Mouse (Mus musculus) hindbrain, embryonic 11.5 days (tissue): ENCODE measurements around the gene Atp6v1a. TPM values are rescaled to one million over a fixed set of nuclear protein-coding genes. Genes with fewer than 3 reads are reported as not detected.
A peak's percentile ranks its signal among the peaks of the same experiment; 100 is the strongest.

Experiments
- ATAC-seq: fragments of 200-750 bp; cut with Nextera tagmentation; 2 replicates; pipeline ENCODE4 v1.8.0; 2017; ENCODE audit warnings: mild to moderate bottlenecking, moderate TSS enrichment, moderate library complexity; ENCODE audit not compliant: low FRiP score
- DNase-seq: peaks from one replicate; pipeline ENCODE4 v3.0.0-alpha.2; 2015; ENCODE audit warnings: low spot score
- H3K27ac ChIP-seq: fragments of 300-500 bp; sonication (generic); 2 replicates; pipeline ENCODE4 v1.5.1; 2014; ENCODE audit warnings: mild to moderate bottlenecking, low read depth, low read length
- H3K27me3 ChIP-seq: fragments of 300-500 bp; sonication (generic); 2 replicates; pipeline ENCODE4 v1.6.1; 2014; ENCODE audit warnings: mild to moderate bottlenecking, low read length, moderate library complexity, mixed read lengths; ENCODE audit not compliant: control insufficient read depth, insufficient read depth
- H3K36me3 ChIP-seq: fragments of 300-500 bp; sonication (generic); 2 replicates; pipeline ENCODE4 v1.6.1; 2014; ENCODE audit warnings: mild to moderate bottlenecking, low read length, moderate library complexity, mixed read lengths; ENCODE audit not compliant: control insufficient read depth, insufficient read depth
- H3K4me1 ChIP-seq: fragments of 300-500 bp; sonication (generic); replicated peaks from 2 replicates; pipeline ENCODE4 v1.6.1; 2014; ENCODE audit warnings: low read length, mixed read lengths; ENCODE audit not compliant: control insufficient read depth, insufficient read depth
- H3K4me2 ChIP-seq: fragments of 300-500 bp; sonication (generic); replicated peaks from 2 replicates; pipeline ENCODE4 v1.6.1; 2014; ENCODE audit warnings: mild to moderate bottlenecking, low read depth, low read length
- H3K4me3 ChIP-seq: fragments of 300-500 bp; sonication (generic); 2 replicates; pipeline ENCODE4 v1.5.1; 2014; ENCODE audit warnings: low read depth, low read length
- H3K9ac ChIP-seq: fragments of 300-500 bp; sonication (generic); 2 replicates; pipeline ENCODE4 v1.6.1; 2014; ENCODE audit warnings: low read depth, low read length
- H3K9me3 ChIP-seq: fragments of 300-500 bp; sonication (generic); 2 replicates; pipeline ENCODE4 v1.6.1; 2016; ENCODE audit warnings: low read length; ENCODE audit not compliant: control insufficient read depth
- WGBS: fragments of 180-500 bp; shearing (Covaris S2); extraction: QIAGEN DNeasy Blood & Tissue Kit; methylation state at CpG from one replicate; pipeline ENCODE4 v1.1.7; 2014; 5-methylcytosine and 5-hydroxymethylcytosine counted together
- polyA plus RNA-seq: library from polyadenylated mRNA; unstranded; fragments of >200 nt; fragmentation: Nextera tagmentation; extraction: Ambion mirVana; gene quantifications from 2 replicates; pipeline ENCODE4 v1.2.1, GENCODE M21; 2014

The Atp6v1a gene
- polyA plus RNA-seq, 1 experiment from 2014 or later: 73.9 TPM

DNA sequence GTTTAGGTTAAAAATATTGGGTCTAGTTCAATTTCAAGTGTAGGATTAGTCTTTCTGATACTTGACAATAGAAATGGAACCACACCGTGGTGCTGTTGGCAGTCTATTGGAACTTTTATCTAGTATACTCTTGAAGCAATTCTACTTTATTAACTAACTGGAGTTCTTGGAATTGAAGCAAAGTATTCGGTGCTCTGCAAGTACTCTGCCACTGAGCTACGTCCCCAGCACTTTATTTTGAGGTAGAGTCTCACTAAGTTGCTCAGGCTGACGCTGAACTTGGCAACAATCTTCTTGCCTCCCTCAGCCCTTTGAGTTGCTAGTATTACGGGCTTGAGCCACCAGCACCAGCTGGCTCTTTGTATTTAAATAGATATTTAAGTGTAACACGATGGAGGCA is 2.0 kb upstream of the Atp6v1a start:
- Histone ChIP-seq H3K27ac (no peak overlapping the region), H3K9me3 (no peaks in the 10 kb centered on the region), H3K9ac (no peak overlapping the region), H3K4me3 (no peak overlapping the region; the same call in 1 of the 2 replicates), H3K27me3 (no peaks in the 10 kb centered on the region), H3K4me2 (0 out of 2 replicates have a peak overlapping the region, but pooled peaks have one; percentile 5), H3K36me3 (no peaks in the 10 kb centered on the region), H3K4me1 (no peaks in the 10 kb centered on the region)
- ATAC-seq (no peak), DNase-seq (peak; percentile 12)
- WGBS: 71% methylated on average over 6 of the region's 6 CpGs

DNA sequence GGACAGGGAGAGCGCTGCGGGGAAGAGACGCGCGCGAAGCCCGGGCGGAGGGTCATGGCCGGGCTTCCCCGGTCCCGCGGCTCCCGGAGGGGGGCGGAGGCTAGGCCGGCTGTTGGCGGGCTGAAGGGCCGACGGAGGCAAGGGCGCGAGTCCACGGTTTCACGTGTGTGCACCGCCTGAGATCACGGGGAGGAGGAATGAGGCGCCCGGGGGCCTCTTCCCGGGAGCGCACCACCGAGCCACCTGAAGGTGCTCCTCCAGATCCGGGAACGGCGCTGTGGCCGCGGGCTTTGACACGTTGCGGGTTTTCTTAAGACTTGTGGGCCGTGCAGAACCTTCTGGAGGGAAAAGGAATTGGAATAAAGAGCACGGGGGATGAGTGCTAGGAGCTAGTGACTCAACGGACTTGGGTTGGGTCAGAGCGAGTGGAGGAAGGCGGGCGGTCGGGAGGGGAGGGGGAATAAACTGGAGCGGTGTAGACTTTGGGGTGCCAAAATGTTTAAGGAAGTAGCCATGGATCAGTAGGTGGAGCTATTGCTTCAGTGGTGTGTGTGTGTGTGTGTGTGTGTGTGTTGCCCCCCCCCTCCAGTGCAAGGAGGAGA is 782 bp upstream of the Atp6v1a start:
- H3K27ac ChIP-seq: peak overlapping the region; percentile 97

DNA sequence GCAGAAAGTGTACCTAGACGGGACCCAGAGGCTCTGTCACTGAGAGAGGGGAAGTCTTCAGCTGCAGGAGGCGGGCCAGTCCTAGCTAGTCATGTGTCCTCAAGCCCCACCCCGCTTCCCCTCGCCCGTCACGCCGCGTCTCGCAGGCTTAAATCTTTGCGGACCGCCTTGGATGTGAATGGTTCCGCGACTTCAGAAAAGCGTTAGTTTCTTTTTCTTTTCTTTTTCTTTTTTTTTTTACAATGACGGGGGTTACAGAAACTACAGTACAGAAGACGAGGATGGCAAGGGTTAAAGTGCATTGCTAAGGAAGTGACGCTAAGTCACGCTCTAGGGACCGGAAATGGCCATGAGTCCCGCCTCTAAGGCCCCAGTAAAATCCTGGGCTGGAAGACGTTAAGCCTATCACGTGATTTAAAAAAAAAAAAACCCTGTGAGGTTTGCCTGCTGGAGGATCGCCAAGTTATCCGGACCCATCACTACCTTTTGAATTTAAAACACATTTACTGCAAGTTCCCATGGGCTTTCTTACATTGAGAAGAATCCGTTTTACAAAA is 448 bp downstream of the Atp6v1a start:
- peak overlapping the region; percentile 97 for H3K27ac ChIP-seq
- no peaks in the 10 kb centered on the region for H3K36me3 ChIP-seq
- ATAC-seq (peak; percentile 90), DNase-seq (peak; percentile 91)
- H3K27me3 ChIP-seq: no peaks in the 10 kb centered on the region
- H3K4me2 ChIP-seq: peak overlapping the region; percentile 70
- peak overlapping the region; percentile 86 for H3K9ac ChIP-seq
- 0% methylated on average over 25 of the region's 25 CpGs for WGBS
- H3K4me3 ChIP-seq: peak overlapping the region; percentile 97
- H3K4me1 ChIP-seq: no peaks in the 10 kb centered on the region
- no peaks in the 10 kb centered on the region for H3K9me3 ChIP-seq

More for the DNA sequence above, 782 bp upstream of the Atp6v1a start:
- DNase-seq (peak; percentile 71), ATAC-seq (peak; percentile 63)
- Histone ChIP-seq H3K4me1 (no peaks in the 10 kb centered on the region), H3K4me2 (peak overlapping the region; percentile 70), H3K27me3 (no peaks in the 10 kb centered on the region), H3K9me3 (no peaks in the 10 kb centered on the region), H3K9ac (peak overlapping the region; percentile 86), H3K36me3 (no peaks in the 10 kb centered on the region), H3K4me3 (peak overlapping the region; percentile 97)
- 1% methylated on average over 41 of the region's 44 CpGs for WGBS

DNA sequence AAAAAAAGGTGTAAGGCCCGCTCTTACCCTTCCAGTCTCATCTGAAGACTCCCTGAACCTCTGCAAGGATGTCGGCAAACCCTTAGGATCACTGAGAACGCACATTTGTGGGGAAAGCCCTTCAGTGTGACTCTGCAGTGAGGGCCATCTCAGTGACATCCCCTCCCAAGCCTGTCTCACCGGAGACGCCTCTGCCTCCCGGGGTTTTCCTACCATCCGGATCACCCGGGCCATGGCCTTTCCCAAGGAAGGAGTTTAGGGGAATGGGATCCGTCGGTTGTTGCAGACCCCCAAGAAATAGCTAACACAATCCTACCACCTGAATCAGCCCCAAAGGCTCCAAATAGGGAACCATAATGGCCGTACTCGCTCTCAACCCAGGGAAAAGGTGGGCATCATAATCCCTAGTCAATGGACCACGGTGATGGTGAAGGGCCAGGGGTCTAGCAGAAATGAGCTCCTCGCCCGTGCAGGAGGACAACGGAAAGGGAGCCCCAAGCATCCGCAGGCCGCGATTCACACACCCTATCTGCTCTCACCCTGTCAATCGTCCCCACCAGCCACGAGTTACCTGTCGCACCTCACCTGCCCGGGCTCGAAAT is 1.0 kb downstream of the Atp6v1a start:
- DNase-seq (no peak), ATAC-seq (peak; percentile 53)
- H3K4me3 ChIP-seq: peak overlapping the region; percentile 97
- H3K4me1 ChIP-seq: no peaks in the 10 kb centered on the region
- peak overlapping the region; percentile 82 for H3K4me2 ChIP-seq
- WGBS: 2% methylated on average over 24 of the region's 24 CpGs
- H3K27ac ChIP-seq: peak overlapping the region; percentile 97
- peak overlapping the region; percentile 76 for H3K9ac ChIP-seq
- H3K27me3 ChIP-seq: no peaks in the 10 kb centered on the region
- H3K36me3 ChIP-seq: no peaks in the 10 kb centered on the region
- no peaks in the 10 kb centered on the region for H3K9me3 ChIP-seq

DNA sequence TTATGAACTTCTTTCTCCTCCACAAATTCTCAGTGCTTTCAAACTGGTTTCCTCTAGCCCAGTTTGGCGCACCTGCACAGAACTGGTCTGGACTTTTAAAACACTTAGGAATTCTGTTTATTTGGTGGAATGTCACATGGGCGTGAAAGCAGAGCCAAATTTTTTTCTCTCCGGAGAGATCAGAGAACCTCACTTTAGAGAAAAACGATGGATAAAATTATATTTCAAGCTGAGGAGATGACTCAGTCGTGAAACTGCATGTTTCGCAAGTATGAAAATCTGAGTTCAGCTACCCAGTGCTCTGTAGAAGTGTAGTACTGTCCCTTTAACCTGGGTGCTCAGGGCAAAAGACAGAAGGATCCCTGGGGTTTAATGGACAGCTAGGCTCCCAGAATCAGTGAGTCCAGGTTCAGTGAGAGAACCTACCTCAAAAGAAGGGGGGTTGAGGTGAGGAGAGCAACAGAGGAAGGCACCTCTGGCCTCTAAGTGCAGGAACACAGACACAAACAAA is 2.9 kb downstream of the Atp6v1a start:
- Histone ChIP-seq H3K4me3 (no peak overlapping the region), H3K36me3 (no peaks in the 10 kb centered on the region), H3K27ac (no peak overlapping the region), H3K4me2 (no peak overlapping the region), H3K27me3 (no peaks in the 10 kb centered on the region), H3K4me1 (no peaks in the 10 kb centered on the region), H3K9me3 (no peaks in the 10 kb centered on the region), H3K9ac (no peak overlapping the region)
- ATAC-seq (no peak), DNase-seq (no peak)
- 94% methylated on average over 6 of the region's 6 CpGs for WGBS

DNA sequence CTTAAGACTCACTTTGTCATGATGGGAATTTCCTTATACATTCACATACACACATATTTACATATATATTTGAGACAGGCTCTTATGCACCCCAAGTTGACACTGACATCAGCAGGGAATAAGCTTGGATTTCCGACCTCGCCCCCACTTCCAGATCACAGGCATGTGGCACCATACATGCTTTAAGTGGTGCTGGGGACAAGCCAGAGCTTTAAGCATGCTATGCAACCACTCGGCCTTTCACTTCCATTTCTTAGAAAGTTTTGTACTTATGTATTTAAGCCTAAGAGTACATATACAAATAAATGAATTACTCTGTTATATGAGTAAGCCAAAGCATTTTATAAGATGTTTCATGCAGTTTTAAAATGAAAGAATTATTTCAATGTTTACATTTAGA is 6.3 kb downstream of the Atp6v1a start:
- no peak for DNase-seq
- Histone ChIP-seq H3K36me3 (no peaks in the 10 kb centered on the region), H3K4me3 (no peak overlapping the region), H3K9ac (no peak overlapping the region), H3K9me3 (no peaks in the 10 kb centered on the region), H3K27ac (no peak overlapping the region), H3K4me1 (no peaks in the 10 kb centered on the region), H3K27me3 (no peaks in the 10 kb centered on the region), H3K4me2 (no peak overlapping the region)
- WGBS: 85% methylated on average over 3 of the region's 3 CpGs
- ATAC-seq: no peak

DNA sequence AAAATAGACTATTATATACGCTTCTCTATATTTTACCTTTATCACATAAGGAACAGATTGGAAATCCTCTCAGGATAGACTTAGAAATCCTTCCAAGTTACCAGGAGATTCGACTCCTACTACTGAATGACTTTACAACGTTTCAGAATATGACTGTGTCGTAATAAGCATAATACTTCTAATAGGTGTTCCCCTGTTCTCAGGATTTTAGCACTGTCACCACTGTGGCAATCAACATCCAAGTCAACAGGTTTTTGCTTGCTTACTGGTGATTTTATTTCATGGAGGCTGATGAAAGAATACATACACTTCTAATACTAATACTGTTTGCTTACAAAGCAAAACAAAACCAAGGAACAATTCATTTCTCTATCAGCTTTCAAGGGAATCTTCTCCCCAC is 7.2 kb downstream of the Atp6v1a start:
- Histone ChIP-seq H3K4me3 (no peak overlapping the region), H3K27me3 (no peaks in the 10 kb centered on the region), H3K4me1 (no peaks in the 10 kb centered on the region), H3K9me3 (no peaks in the 10 kb centered on the region), H3K9ac (no peak overlapping the region), H3K4me2 (no peak overlapping the region), H3K27ac (no peak overlapping the region), H3K36me3 (no peaks in the 10 kb centered on the region)
- no peak for ATAC-seq
- DNase-seq: no peak
- WGBS: 85% methylated on average over 4 of the region's 4 CpGs

DNA sequence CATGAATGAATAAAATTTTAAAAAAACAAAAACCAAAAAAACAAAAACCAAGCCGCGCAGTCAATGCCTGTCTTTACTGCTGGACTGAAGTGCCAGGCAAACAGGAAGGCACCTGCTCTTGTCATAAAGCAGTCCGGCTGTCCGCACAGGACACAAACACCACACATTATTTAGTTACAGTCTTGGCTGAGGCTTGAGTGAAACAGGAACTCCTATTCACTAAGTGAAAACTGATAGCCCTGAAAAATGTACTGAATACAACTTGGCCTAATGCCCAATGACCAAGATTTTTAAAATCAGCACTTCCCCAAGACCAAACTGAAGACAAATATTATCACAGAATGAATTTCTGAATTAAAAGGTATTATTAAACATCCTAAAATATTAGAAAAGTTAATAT is 13.1 kb downstream of the Atp6v1a start:
- 91% methylated on average over 4 of the region's 4 CpGs for WGBS
- Histone ChIP-seq H3K4me3 (no peak overlapping the region), H3K27me3 (no peaks in the 10 kb centered on the region), H3K4me1 (no peaks in the 10 kb centered on the region), H3K36me3 (no peaks in the 10 kb centered on the region), H3K4me2 (no peak overlapping the region), H3K9ac (no peak overlapping the region), H3K27ac (no peak overlapping the region), H3K9me3 (no peaks in the 10 kb centered on the region)
- ATAC-seq (no peak), DNase-seq (no peak)

DNA sequence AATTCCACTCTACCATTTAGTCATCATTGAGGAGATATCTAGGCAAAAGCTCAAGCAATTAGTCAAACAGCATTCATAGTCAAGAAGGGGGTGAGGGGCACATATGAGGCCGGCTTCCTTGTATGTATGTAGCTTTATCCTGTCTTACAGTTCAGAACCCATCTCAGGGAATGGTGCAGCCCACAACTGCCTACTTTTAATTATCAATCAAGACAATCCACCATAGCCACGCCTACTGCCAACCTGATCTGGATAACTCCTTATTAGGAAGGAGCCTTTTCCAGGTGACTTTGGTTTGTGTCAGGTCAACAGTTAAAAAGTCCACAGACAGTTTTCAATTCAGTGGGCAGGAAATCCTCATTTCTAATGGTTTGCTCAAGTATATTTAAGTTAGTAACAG is 14.1 kb downstream of the Atp6v1a start:
- WGBS: 89% methylated on average over 2 of the region's 2 CpGs
- DNase-seq: no peak
- Histone ChIP-seq H3K27ac (no peak overlapping the region), H3K9ac (no peak overlapping the region), H3K4me1 (no peaks in the 10 kb centered on the region), H3K4me2 (no peak overlapping the region), H3K9me3 (no peaks in the 10 kb centered on the region), H3K27me3 (no peaks in the 10 kb centered on the region), H3K36me3 (no peaks in the 10 kb centered on the region), H3K4me3 (no peak overlapping the region)
- ATAC-seq: no peak
